Mouse (Mus musculus) stomach, embryonic 14.5 days (tissue): ENCODE results near the gene B230104I21Rik. TPM values are rescaled to one million over a fixed set of nuclear protein-coding genes. Genes with fewer than 3 reads are reported as not detected.

Experiments
- ATAC-seq: fragments of 200-750 bp; cut with Nextera tagmentation; 2 replicates; pipeline ENCODE4 v1.8.0; 2017; ENCODE audit warnings: low read depth, moderate TSS enrichment; ENCODE audit not compliant: insufficient number of reproducible peaks, insufficient read depth, low FRiP score
- H3K27ac ChIP-seq: fragments of 300-500 bp; sonication (generic); 2 replicates; pipeline ENCODE4 v1.5.1; 2014; ENCODE audit warnings: mild to moderate bottlenecking, low read length, moderate library complexity, mixed read lengths
- H3K27me3 ChIP-seq: fragments of 300-500 bp; sonication (generic); 2 replicates; pipeline ENCODE4 v1.6.1; 2014; ENCODE audit warnings: low read length, control low read depth, mixed read lengths; ENCODE audit not compliant: control insufficient read depth, insufficient read depth
- H3K36me3 ChIP-seq: fragments of 300-500 bp; sonication (generic); 2 replicates; pipeline ENCODE4 v1.6.1; 2014; ENCODE audit warnings: mild to moderate bottlenecking, control low read depth, low read length, moderate library complexity, mixed read lengths; ENCODE audit not compliant: control insufficient read depth, insufficient read depth
- H3K4me1 ChIP-seq: fragments of 300-500 bp; sonication (generic); 2 replicates; pipeline ENCODE4 v1.6.1; 2014; ENCODE audit warnings: low read length, control low read depth, mixed read lengths; ENCODE audit not compliant: control insufficient read depth, insufficient read depth
- H3K4me2 ChIP-seq: fragments of 300-500 bp; sonication (generic); replicated peaks from 2 replicates; pipeline ENCODE4 v1.6.1; 2014; ENCODE audit warnings: low read depth, low read length, control low read depth
- H3K4me3 ChIP-seq: fragments of 300-500 bp; sonication (generic); 2 replicates; pipeline ENCODE4 v1.5.1; 2014; ENCODE audit warnings: low read depth, low read length, control low read depth
- H3K9ac ChIP-seq: fragments of 300-500 bp; sonication (generic); replicated peaks from 2 replicates; pipeline ENCODE4 v1.6.1; 2014; ENCODE audit warnings: low read depth, mild to moderate bottlenecking, control low read depth, low read length, moderate library complexity, mixed read lengths
- H3K9me3 ChIP-seq: fragments of 300-500 bp; sonication (generic); 2 replicates; pipeline ENCODE4 v1.6.1; 2016; ENCODE audit warnings: low read depth, low read length, control low read depth; ENCODE audit not compliant: control insufficient read depth
- WGBS: fragments of 180-500 bp; shearing (Covaris S2); extraction: QIAGEN DNeasy Blood & Tissue Kit; methylation state at CpG from one replicate; pipeline ENCODE4 v1.1.7; 2014; 5-methylcytosine and 5-hydroxymethylcytosine counted together
- polyA plus RNA-seq: library from polyadenylated mRNA; unstranded; fragments of >200 nt; fragmentation: Nextera tagmentation; extraction: Ambion mirVana; gene quantifications from 2 replicates; pipeline ENCODE4 v1.2.1, GENCODE M21; 2014

The B230104I21Rik gene
- polyA plus RNA-seq, 1 experiment from 2014 or later: not detected

GRCm38 (mm10) chr4:154333300-154333699, 2.6 kb upstream of the B230104I21Rik start:
- 67% methylated on average over 8 of the region's 8 CpGs for WGBS
- Histone ChIP-seq H3K9ac (no peak overlapping the region), H3K4me3 (no peak overlapping the region), H3K27me3 (no peaks in the 10 kb centered on the region), H3K9me3 (no peaks in the 10 kb centered on the region), H3K36me3 (no peaks in the 10 kb centered on the region), H3K4me2 (no peak overlapping the region), H3K4me1 (peaks cover 22% of the 10 kb centered on the region; the same call in 1 of the 2 replicates), H3K27ac (no peak overlapping the region)
- ATAC-seq: no peak

- Histone ChIP-seq H3K4me1 (peaks cover 22% of the 10 kb centered on the region; the same call in 1 of the 2 replicates), H3K27me3 (no peaks in the 10 kb centered on the region), H3K4me2 (peak overlapping the region; percentile 26), H3K4me3 (peak overlapping the region; percentile 11; the same call in 1 of the 2 replicates), H3K36me3 (no peaks in the 10 kb centered on the region), H3K9ac (peak overlapping the region; percentile 18; the same call in 1 of the 2 replicates), H3K9me3 (no peaks in the 10 kb centered on the region), H3K27ac (no peak overlapping the region; the same call in 1 of the 2 replicates)
- WGBS: 56% methylated on average over 48 of the region's 48 CpGs
- ATAC-seq: peak; percentile 11; the same call in 1 of the 2 replicates
These were observed 1.1 kb upstream of the B230104I21Rik start for GRCm38 (mm10) chr4:154334699-154335402.

- Histone ChIP-seq H3K27ac (peak overlapping the region; percentile 52; the same call in 1 of the 2 replicates), H3K36me3 (no peaks in the 10 kb centered on the region), H3K9me3 (no peaks in the 10 kb centered on the region), H3K27me3 (no peaks in the 10 kb centered on the region), H3K9ac (no peak overlapping the region), H3K4me1 (peaks cover 18% of the 10 kb centered on the region; the same call in 1 of the 2 replicates), H3K4me3 (no peak overlapping the region), H3K4me2 (no peak overlapping the region)
- 24% methylated on average over 10 of the region's 10 CpGs for WGBS
- 0 out of 2 replicates have a peak, but pooled peaks have one; percentile 23 for ATAC-seq
These were observed 723 bp downstream of the B230104I21Rik start for GRCm38 (mm10) chr4:154336650-154337049.

GRCm38 (mm10) chr4:154346731-154347522, 11.0 kb downstream of the B230104I21Rik start:
- Histone ChIP-seq H3K27me3 (no peaks in the 10 kb centered on the region), H3K36me3 (no peaks in the 10 kb centered on the region), H3K9me3 (no peaks in the 10 kb centered on the region), H3K4me3 (no peak overlapping the region), H3K9ac (no peak overlapping the region), H3K4me2 (no peak overlapping the region), H3K27ac (peak overlapping the region; percentile 27; the same call in 1 of the 2 replicates), H3K4me1 (peaks cover 18% of the 10 kb centered on the region)
- ATAC-seq: no peak
- WGBS: 29% methylated on average over 19 of the region's 19 CpGs

- Histone ChIP-seq H3K36me3 (no peaks in the 10 kb centered on the region), H3K27me3 (no peaks in the 10 kb centered on the region), H3K4me3 (no peak overlapping the region), H3K4me2 (no peak overlapping the region), H3K9me3 (no peaks in the 10 kb centered on the region), H3K4me1 (peaks cover 20% of the 10 kb centered on the region), H3K27ac (peak overlapping the region; percentile 33; the same call in 1 of the 2 replicates), H3K9ac (no peak overlapping the region)
- WGBS: 9% methylated on average over 11 of the region's 11 CpGs
- peak; percentile 79 for ATAC-seq
These were observed 12.4 kb downstream of the B230104I21Rik start for GRCm38 (mm10) chr4:154348197-154348786.

GRCm38 (mm10) chr4:154352246-154352645, 16.3 kb downstream of the B230104I21Rik start:
- Histone ChIP-seq H3K27ac (no peak overlapping the region), H3K4me1 (peaks cover 17% of the 10 kb centered on the region), H3K4me2 (no peak overlapping the region), H3K36me3 (no peaks in the 10 kb centered on the region), H3K9me3 (no peaks in the 10 kb centered on the region), H3K4me3 (no peak overlapping the region), H3K27me3 (no peaks in the 10 kb centered on the region), H3K9ac (no peak overlapping the region)
- WGBS: 58% methylated on average over 13 of the region's 13 CpGs
- no peak for ATAC-seq

- Histone ChIP-seq H3K9me3 (no peaks in the 10 kb centered on the region), H3K4me1 (0 out of 2 replicates have a peak, but pooled peaks cover 5% of the 10 kb centered on the region), H3K4me2 (no peak overlapping the region), H3K9ac (no peak overlapping the region), H3K4me3 (no peak overlapping the region), H3K27ac (no peak overlapping the region), H3K27me3 (no peaks in the 10 kb centered on the region), H3K36me3 (no peaks in the 10 kb centered on the region)
- 95% methylated on average over 5 of the region's 5 CpGs for WGBS
- ATAC-seq: no peak
These were observed 19.5 kb downstream of the B230104I21Rik start for GRCm38 (mm10) chr4:154355408-154355807.

- no peak overlapping the region; the same call in 1 of the 2 replicates for H3K4me2 ChIP-seq
- 55% methylated on average over 5 of the region's 5 CpGs for WGBS
- no peaks in the 10 kb centered on the region for H3K9me3 ChIP-seq
- ATAC-seq: no peak
- 0 out of 2 replicates have a peak, but pooled peaks cover 2% of the 10 kb centered on the region for H3K4me1 ChIP-seq
- H3K4me3 ChIP-seq: no peak overlapping the region
- no peaks in the 10 kb centered on the region for H3K27me3 ChIP-seq
- H3K27ac ChIP-seq: peak overlapping the region; percentile 52; the same call in 1 of the 2 replicates
- no peak overlapping the region for H3K9ac ChIP-seq
- no peaks in the 10 kb centered on the region for H3K36me3 ChIP-seq
These were observed 22.4 kb downstream of the B230104I21Rik start for GRCm38 (mm10) chr4:154358370-154358769.
